Mouse (Mus musculus): ENCODE measurements around the gene Plpp2. TPM values are rescaled to one million over a fixed set of nuclear protein-coding genes. Genes with fewer than 3 reads are reported as not detected.

Gene Plpp2
- total RNA-seq, 1 experiment from 2014 or later: 11.1 TPM

DNA sequence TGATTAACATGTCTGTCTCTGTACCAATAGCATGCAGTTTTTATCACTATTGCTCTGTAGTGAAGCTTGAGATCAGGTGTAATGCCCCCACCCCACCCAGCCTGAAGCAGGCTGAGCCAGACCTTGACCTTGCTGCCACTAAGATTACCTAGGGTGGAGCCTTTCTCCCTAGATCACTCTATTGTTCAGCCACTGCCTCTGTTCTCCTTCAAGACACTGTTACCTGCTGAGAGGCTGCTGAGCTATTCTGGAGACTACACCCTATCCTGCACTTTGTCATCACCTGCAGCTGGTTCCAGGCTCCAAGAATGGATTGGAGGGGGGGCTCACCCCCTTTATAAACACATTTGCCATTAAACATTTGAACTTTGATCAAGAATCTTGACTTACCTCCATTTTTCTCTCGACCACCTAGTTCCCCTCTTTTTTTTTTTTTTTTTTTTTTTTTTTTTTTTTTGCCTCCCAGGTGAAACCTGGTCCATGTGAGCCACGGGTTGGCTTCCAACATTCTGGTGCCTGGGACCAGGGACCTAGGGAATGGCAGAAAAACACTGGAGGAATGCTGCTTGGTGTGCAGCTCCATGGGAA lies 36.8 kb downstream of the Plpp2 start:
- ATAC-seq (replicated peaks in 1 of 2; ENCODE audit: insufficient read depth in 1 of 2, low FRiP score in 2 of 2, low TSS enrichment in 1 of 2, low read depth in 1 of 2, poor library complexity in 2 of 2, severe bottlenecking in 2 of 2): no peak

DNA sequence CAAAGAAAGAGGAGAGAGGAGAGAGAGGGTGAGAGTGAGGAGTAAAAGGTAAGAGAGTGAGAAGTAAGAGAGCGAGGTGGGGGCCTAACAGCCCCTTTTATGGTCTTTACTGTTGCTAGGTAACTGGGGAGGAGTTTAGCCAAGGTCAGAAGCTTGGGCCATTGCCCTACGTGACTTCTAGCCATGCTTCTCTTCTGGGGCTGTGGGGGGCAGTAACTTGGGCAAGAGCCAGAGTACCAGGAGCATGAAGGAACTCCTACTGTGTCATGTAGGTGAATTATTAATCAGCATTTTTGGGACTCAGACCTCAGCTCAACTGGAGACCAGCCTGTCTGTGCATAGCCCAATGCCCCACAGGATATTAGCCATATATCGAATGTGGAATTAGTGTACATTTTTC lies 37.7 kb downstream of the Plpp2 start:
- no peak for ATAC-seq (replicated peaks in 1 of 2; ENCODE audit: insufficient read depth in 1 of 2, low FRiP score in 2 of 2, low TSS enrichment in 1 of 2, low read depth in 1 of 2, poor library complexity in 2 of 2, severe bottlenecking in 2 of 2)

Other genes with a start within 250 kb of the Plpp2 start
- not detected in 2 replicates for gene Vmn2r82, start 177.3 kb downstream of the Plpp2 start, total RNA-seq (2017)
- gene Vmn2r83, start 65.1 kb downstream of the Plpp2 start, total RNA-seq (2017): not detected in 2 replicates
- 17.9 and 18.5 TPM in 2 replicates for gene Mier2, start 21.4 kb upstream of the Plpp2 start, total RNA-seq (2017)
- gene Theg, start 53.5 kb upstream of the Plpp2 start, total RNA-seq (2017): not detected in 2 replicates
- 0.10 TPM in 1 of 2 replicates, not detected in the other for gene C2cd4c, start 80.2 kb upstream of the Plpp2 start, total RNA-seq (2017)
- not detected in 2 replicates for gene Shc2, start 104.1 kb upstream of the Plpp2 start, total RNA-seq (2017)
- not detected in 2 replicates for gene Odf3l2, start 111.9 kb upstream of the Plpp2 start, total RNA-seq (2017)
- not detected in 2 replicates for gene Madcam1, start 130.8 kb upstream of the Plpp2 start, total RNA-seq (2017)
- 0.50 and 7.2 TPM in 2 replicates for gene Tpgs1, start 135.6 kb upstream of the Plpp2 start, total RNA-seq (2017)
- 64.2 and 65.0 TPM in 2 replicates for gene Cdc34, start 148.4 kb upstream of the Plpp2 start, total RNA-seq (2017)
- gene Gzmm, start 155.2 kb upstream of the Plpp2 start, total RNA-seq (2017): 0.94 TPM in 1 of 2 replicates, not detected in the other
- gene Bsg, start 170.7 kb upstream of the Plpp2 start, total RNA-seq (2017): 203 and 235 TPM in 2 replicates
- gene Hcn2, start 182.8 kb upstream of the Plpp2 start, total RNA-seq (2017): 0.44 TPM in 1 of 2 replicates, not detected in the other
- 10.9 and 12.1 TPM in 2 replicates for gene Polrmt, start 212.8 kb upstream of the Plpp2 start, total RNA-seq (2017)
- not detected in 2 replicates for gene Fgf22, start 221.3 kb upstream of the Plpp2 start, total RNA-seq (2017)
- gene Rnf126, start 233.2 kb upstream of the Plpp2 start, total RNA-seq (2017): 16.1 and 21.7 TPM in 2 replicates
- gene Fstl3, start 243.5 kb upstream of the Plpp2 start, total RNA-seq (2017): 0.99 and 1.6 TPM in 2 replicates